Mouse (Mus musculus): ENCODE measurements at regions not wholly inside any gene's neighbourhood (a gene's known extent, or its start where the extent isn't known, plus 50 kb on each side); places are given as distances from the start of the nearest gene placed in this dataset.

- 82% methylated on average over 6 of the region's 6 CpGs for WGBS (ENCODE audit: insufficient replicate concordance)
- no peak overlapping the region for H3K4me2 ChIP-seq (ENCODE audit: low read depth, low read length)
- no peak overlapping the region for H3K27ac ChIP-seq (ENCODE audit: low read depth)
- TF ChIP-seq CTCF (IDR thresholded peaks at IDR 0.05; ENCODE audit: low read depth) (no peak), EP300 (IDR thresholded peaks at IDR 0.05; ENCODE audit: low read depth) (no peak)
- DNase-seq (no peak), ATAC-seq (no peak)
- no peaks in the 10 kb centered on the region for H3K4me1 ChIP-seq (ENCODE audit: insufficient read depth)
- H3K36me3 ChIP-seq (replicated peaks; ENCODE audit: insufficient read depth, low read length) = no peaks in the 10 kb centered on the region
- no peaks in the 10 kb centered on the region for H3K9me3 ChIP-seq (ENCODE audit: low read length)
- no peak overlapping the region for H3K9ac ChIP-seq (replicated peaks)
- no peaks in the 10 kb centered on the region for H3K27me3 ChIP-seq (ENCODE audit: insufficient read depth, low read length)
- H3K4me3 ChIP-seq (ENCODE audit: low read depth, low read length) = no peak overlapping the region
Observed at GRCm38 (mm10) chr11:112543473-112543872, 238.6 kb upstream of the Sox9 start.

GRCm38 (mm10) chr11:112545231-112546010 is 236.6 kb upstream of the Sox9 start:
- no peak for TF ChIP-seq EP300 (IDR thresholded peaks at IDR 0.05; ENCODE audit: low read depth)
- no peak for TF ChIP-seq CTCF (IDR thresholded peaks at IDR 0.05; ENCODE audit: low read depth)
- H3K9ac ChIP-seq (replicated peaks) = no peak overlapping the region
- no peaks in the 10 kb centered on the region for H3K9me3 ChIP-seq (ENCODE audit: low read length)
- H3K27me3 ChIP-seq (ENCODE audit: insufficient read depth, low read length) = no peaks in the 10 kb centered on the region
- H3K4me2 ChIP-seq (ENCODE audit: low read depth, low read length) = no peak overlapping the region
- H3K4me1 ChIP-seq (ENCODE audit: insufficient read depth) = no peaks in the 10 kb centered on the region
- ATAC-seq (no peak), DNase-seq (no peak)
- H3K4me3 ChIP-seq (ENCODE audit: low read depth, low read length) = no peak overlapping the region
- 73% methylated on average over 7 of the region's 7 CpGs for WGBS (ENCODE audit: insufficient replicate concordance)
- no peaks in the 10 kb centered on the region for H3K36me3 ChIP-seq (replicated peaks; ENCODE audit: insufficient read depth, low read length)
- no peak overlapping the region for H3K27ac ChIP-seq (ENCODE audit: low read depth)

GRCm38 (mm10) chr11:112546162-112546561 is 235.9 kb upstream of the Sox9 start:
- ATAC-seq (no peak), DNase-seq (no peak)
- Histone ChIP-seq H3K4me1 (ENCODE audit: insufficient read depth) (no peaks in the 10 kb centered on the region), H3K4me3 (ENCODE audit: low read depth, low read length) (no peak overlapping the region), H3K27me3 (ENCODE audit: insufficient read depth, low read length) (no peaks in the 10 kb centered on the region), H3K9ac (replicated peaks) (no peak overlapping the region), H3K27ac (ENCODE audit: low read depth) (no peak overlapping the region), H3K36me3 (replicated peaks; ENCODE audit: insufficient read depth, low read length) (no peaks in the 10 kb centered on the region), H3K9me3 (ENCODE audit: low read length) (no peaks in the 10 kb centered on the region), H3K4me2 (ENCODE audit: low read depth, low read length) (no peak overlapping the region)
- WGBS (ENCODE audit: insufficient replicate concordance) = 76% methylated on average over 5 of the region's 5 CpGs
- TF ChIP-seq CTCF (IDR thresholded peaks at IDR 0.05; ENCODE audit: low read depth) (no peak), EP300 (IDR thresholded peaks at IDR 0.05; ENCODE audit: low read depth) (no peak)

- no peaks in the 10 kb centered on the region for H3K9me3 ChIP-seq (ENCODE audit: low read length)
- no peak overlapping the region for H3K4me3 ChIP-seq (ENCODE audit: low read depth, low read length)
- no peaks in the 10 kb centered on the region for H3K27me3 ChIP-seq (ENCODE audit: insufficient read depth, low read length)
- 81% methylated on average over 6 of the region's 6 CpGs for WGBS (ENCODE audit: insufficient replicate concordance)
- no peak overlapping the region for H3K27ac ChIP-seq (ENCODE audit: low read depth)
- H3K9ac ChIP-seq (replicated peaks) = no peak overlapping the region
- DNase-seq (no peak), ATAC-seq (no peak)
- no peak overlapping the region for H3K4me2 ChIP-seq (ENCODE audit: low read depth, low read length)
- TF ChIP-seq CTCF (IDR thresholded peaks at IDR 0.05; ENCODE audit: low read depth) (no peak), EP300 (IDR thresholded peaks at IDR 0.05; ENCODE audit: low read depth) (no peak)
- no peaks in the 10 kb centered on the region for H3K4me1 ChIP-seq (ENCODE audit: insufficient read depth)
- no peaks in the 10 kb centered on the region for H3K36me3 ChIP-seq (replicated peaks; ENCODE audit: insufficient read depth, low read length)
Observed at GRCm38 (mm10) chr11:112552838-112553237, 229.2 kb upstream of the Sox9 start.

GRCm38 (mm10) chr11:112563027-112563426 is 219.0 kb upstream of the Sox9 start:
- Histone ChIP-seq H3K9me3 (ENCODE audit: low read length) (no peaks in the 10 kb centered on the region; the same call in 1 of the 2 replicates), H3K9ac (replicated peaks) (no peak overlapping the region), H3K27ac (ENCODE audit: low read depth) (no peak overlapping the region), H3K4me1 (ENCODE audit: insufficient read depth) (no peaks in the 10 kb centered on the region), H3K4me3 (ENCODE audit: low read depth, low read length) (no peak overlapping the region), H3K4me2 (ENCODE audit: low read depth, low read length) (no peak overlapping the region), H3K36me3 (replicated peaks; ENCODE audit: insufficient read depth, low read length) (no peaks in the 10 kb centered on the region), H3K27me3 (ENCODE audit: insufficient read depth, low read length) (no peaks in the 10 kb centered on the region)
- ATAC-seq (no peak), DNase-seq (no peak)
- no peak for TF ChIP-seq EP300 (IDR thresholded peaks at IDR 0.05; ENCODE audit: low read depth)
- TF ChIP-seq CTCF (IDR thresholded peaks at IDR 0.05; ENCODE audit: low read depth) = no peak
- WGBS (ENCODE audit: insufficient replicate concordance) = 81% methylated on average over 9 of the region's 9 CpGs

GRCm38 (mm10) chr11:112564706-112565215 is 217.3 kb upstream of the Sox9 start:
- WGBS (ENCODE audit: insufficient replicate concordance) = 50% methylated on average over 1 of the region's 1 CpGs
- no peaks in the 10 kb centered on the region; the same call in 1 of the 2 replicates for H3K9me3 ChIP-seq (ENCODE audit: low read length)
- no peak overlapping the region for H3K27ac ChIP-seq (ENCODE audit: low read depth)
- no peak overlapping the region for H3K9ac ChIP-seq (replicated peaks)
- H3K4me3 ChIP-seq (ENCODE audit: low read depth, low read length) = no peak overlapping the region
- no peaks in the 10 kb centered on the region for H3K4me1 ChIP-seq (ENCODE audit: insufficient read depth)
- DNase-seq (no peak), ATAC-seq (no peak)
- no peak overlapping the region for H3K4me2 ChIP-seq (ENCODE audit: low read depth, low read length)
- no peaks in the 10 kb centered on the region for H3K36me3 ChIP-seq (replicated peaks; ENCODE audit: insufficient read depth, low read length)
- TF ChIP-seq CTCF (IDR thresholded peaks at IDR 0.05; ENCODE audit: low read depth) (no peak), EP300 (IDR thresholded peaks at IDR 0.05; ENCODE audit: low read depth) (no peak)
- no peaks in the 10 kb centered on the region for H3K27me3 ChIP-seq (ENCODE audit: insufficient read depth, low read length)
